Mouse (Mus musculus) urinary bladder, postnatal 4 days (tissue): ENCODE data around the gene Nr2f1.

Experiments
- DNase-seq, 2 experiments: peaks; one replicate each; pipeline ENCODE4 v3.0.0; 2021 to 2022; ENCODE audit warnings: low spot score in 2 of 2

Nr2f1 gene

GRCm38 (mm10) chr13:78179312-78180097 lies 20.1 kb downstream of the Nr2f1 start:
- no peak for DNase-seq

DNA sequence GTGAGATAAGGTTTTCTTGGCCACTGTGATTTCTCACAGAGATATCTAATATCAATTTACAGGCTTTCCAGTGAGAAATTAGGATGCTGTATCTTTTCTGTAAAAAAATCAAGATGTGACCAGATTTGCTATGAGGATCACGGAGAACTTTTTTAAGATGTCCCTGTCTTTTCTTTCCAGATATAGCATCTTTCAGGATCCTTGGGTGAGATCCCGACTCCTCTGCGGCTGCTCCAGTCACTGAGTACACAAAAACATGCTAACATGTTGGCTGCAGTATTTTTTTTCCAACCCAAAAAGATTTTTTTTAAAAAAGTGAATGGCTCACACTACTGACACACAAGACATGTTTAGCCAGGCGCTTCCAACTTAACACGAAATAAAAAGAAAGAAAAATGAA lies 20.8 kb downstream of the Nr2f1 start:
- no peak for DNase-seq

GRCm38 (mm10) chr13:78178021-78178420 lies 21.5 kb downstream of the Nr2f1 start:
- no peak for DNase-seq

DNA sequence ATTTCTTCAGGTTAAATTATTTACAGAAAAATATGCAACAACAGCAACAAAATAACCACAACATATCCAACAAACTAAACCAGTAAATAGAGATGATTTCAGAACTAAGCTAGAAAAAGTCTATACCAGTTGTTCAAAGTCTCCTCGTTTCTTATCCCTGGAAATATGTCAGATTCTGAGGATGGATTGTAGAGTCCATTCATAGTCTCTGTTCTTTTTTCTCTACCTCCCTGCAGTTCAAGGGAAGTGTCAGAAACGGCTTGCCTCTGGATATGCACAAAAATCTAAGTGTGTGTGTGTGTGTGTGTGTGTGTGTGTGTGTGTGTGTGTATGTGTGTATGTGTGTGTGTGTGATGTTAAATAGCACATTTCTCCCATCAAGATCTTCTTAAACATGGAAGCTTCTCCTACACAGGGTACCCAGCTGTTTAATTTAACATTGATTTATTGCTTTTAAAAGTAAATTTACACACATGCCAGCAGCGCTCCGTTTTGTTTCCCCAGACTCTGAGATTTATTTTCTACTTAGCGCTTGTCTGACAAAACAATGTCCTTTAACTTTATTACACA lies 22.1 kb downstream of the Nr2f1 start:
- no peak for DNase-seq

- no peak for DNase-seq
Measured at GRCm38 (mm10) chr13:78175821-78176380, 23.7 kb downstream of the Nr2f1 start.

GRCm38 (mm10) chr13:78174891-78175290 lies 24.7 kb downstream of the Nr2f1 start:
- DNase-seq: no peak

- no peak for DNase-seq
Measured at GRCm38 (mm10) chr13:78174191-78174590, 25.4 kb downstream of the Nr2f1 start.

- no peak for DNase-seq
Measured at GRCm38 (mm10) chr13:78172861-78173260, 26.7 kb downstream of the Nr2f1 start.

GRCm38 (mm10) chr13:78171984-78172636 lies 27.4 kb downstream of the Nr2f1 start:
- no peak for DNase-seq

- DNase-seq: no peak
Measured at GRCm38 (mm10) chr13:78171320-78171719, 28.2 kb downstream of the Nr2f1 start.

- no peak for DNase-seq
Measured at GRCm38 (mm10) chr13:78168166-78168565, 31.4 kb downstream of the Nr2f1 start.

DNA sequence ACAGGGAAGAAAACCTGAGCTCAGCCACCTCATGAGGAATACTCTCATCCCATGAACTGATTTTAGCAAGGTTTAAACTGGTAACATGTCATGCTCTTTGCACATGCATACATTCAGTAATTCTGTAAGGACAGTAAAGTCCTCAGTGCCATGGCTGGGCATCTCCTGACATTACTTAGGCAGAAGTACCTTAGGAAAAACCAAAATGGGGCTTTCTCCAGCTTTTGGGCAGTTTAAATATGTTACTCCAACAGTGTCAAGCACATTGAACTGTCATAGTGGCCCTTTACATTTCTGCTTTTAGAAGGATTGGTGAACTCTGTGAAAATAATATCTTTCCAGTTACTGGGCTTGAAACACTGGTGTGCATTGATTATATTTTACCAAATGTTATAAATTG lies 34.6 kb downstream of the Nr2f1 start:
- no peak for DNase-seq

GRCm38 (mm10) chr13:78163087-78163958 lies 36.2 kb downstream of the Nr2f1 start:
- DNase-seq: peak; percentile 40 to 67

GRCm38 (mm10) chr13:78162149-78162548 lies 37.4 kb downstream of the Nr2f1 start:
- DNase-seq: no peak

- no peak for DNase-seq
Measured at GRCm38 (mm10) chr13:78157465-78157864, 42.1 kb downstream of the Nr2f1 start.
